23 mouse cellular contexts compared by ENCODE assay signal in genomic region chr12:110920254-110920653, GRCm38 (mm10). TPM values are rescaled to one million over a fixed set of nuclear protein-coding genes. Genes with fewer than 3 reads are reported as not detected.
DNase-seq lines count a peak whose midpoint lies in the region; ATAC-seq lines count a peak whose summit lies in the region.
"Had no signal": no experiment of that assay in that cellular context is flagged by ENCODE, and none has a peak within 500 bp of the region (broad histone marks: within the 10 kb centered on the region; RNA-seq: fewer than 3 reads in every experiment).

No protein-coding gene starts in this region.

- ATAC-seq in erythroid progenitor cell, adult 5-6 weeks (replicated peaks; ENCODE audit: low FRiP score, poor library complexity, severe bottlenecking): 0 out of 2 replicates have a peak, but pooled peaks have one; percentile 17
- ATAC-seq: activated CD4-positive, CD25-positive, alpha-beta regulatory T cell, adult 4 months; CD4-positive, CD25-positive, alpha-beta regulatory T cell, adult 4 months; forebrain, embryonic 13.5 days; forebrain, embryonic 15.5 days; Patski had no signal

- peak; percentile 25 for DNase-seq in layer of hippocampus, adult 11-12 months (ENCODE audit: low spot score)
- DNase-seq in layer of hippocampus, postnatal 10 days (ENCODE audit: low spot score in 2 of 2): no peak
- DNase-seq in layer of hippocampus, adult 9-11 months: peak; percentile 50
- DNase-seq in layer of hippocampus, postnatal 25 days (ENCODE audit: extremely low spot score in 1 of 2, low spot score in 1 of 2): no peak
- DNase-seq in brain, adult 2 months (ENCODE audit: low read depth, low spot score): peak; percentile 58
- no peak for DNase-seq in embryo, embryonic 10 days (ENCODE audit: low spot score)
- DNase-seq: adrenal gland, adult 8-10 months; adrenal gland, postnatal 14 days; adrenal gland, postnatal 36 days; B cell, adult 2 months; cerebellum, adult 11 months; cerebellum, adult 18-20 months; cerebellum, adult 8-10 months; cerebellum, adult 9-11 months; cerebellum, postnatal 14 days; cerebellum, postnatal 36 days; embryo, embryonic 11 days had no signal

RNA-seq across cellular contexts. Expression of gene Tecpr2, which starts 31.2 kb away (rescaled TPM):
- total RNA-seq in layer of hippocampus, postnatal 10 days (2021): 10 to 100 TPM; 33.9 to 36.4 TPM
- 10 to 100 TPM; 40.5 to 41.4 TPM for total RNA-seq in layer of hippocampus, postnatal 25 days (2021)
- total RNA-seq in erythroid progenitor cell, adult 5-6 weeks (2015; ENCODE audit: low replicate concordance): 1.3 and 1.8 TPM in 2 replicates
- 3.1 and 11.8 TPM in 2 replicates for total RNA-seq in erythroid progenitor cell, adult 5-6 weeks (2017; ENCODE audit: low replicate concordance)

RNA-seq across cellular contexts. Expression of gene Cinp, which starts 31.3 kb away (rescaled TPM):
- 10 to 100 TPM; 71.9 to 84.1 TPM for total RNA-seq in layer of hippocampus, postnatal 10 days (2021)
- 10 to 100 TPM; 70.4 to 76.3 TPM for total RNA-seq in layer of hippocampus, postnatal 25 days (2021)
- 15.9 and 29.8 TPM in 2 replicates for total RNA-seq in erythroid progenitor cell, adult 5-6 weeks (2015; ENCODE audit: low replicate concordance)
- 21.9 and 22.5 TPM in 2 replicates for total RNA-seq in erythroid progenitor cell, adult 5-6 weeks (2017; ENCODE audit: low replicate concordance)

RNA-seq across cellular contexts. Expression of gene Ankrd9, which starts 58.6 kb away (rescaled TPM):
- total RNA-seq in layer of hippocampus, postnatal 10 days (2021): 1 to 10 TPM; 8.2 to 9.6 TPM
- 10 to 100 TPM; 11.2 to 12.1 TPM for total RNA-seq in layer of hippocampus, postnatal 25 days (2021)
- total RNA-seq in erythroid progenitor cell, adult 5-6 weeks (2015; ENCODE audit: low replicate concordance): 8.4 and 13.3 TPM in 2 replicates
- 18.3 and 20.3 TPM in 2 replicates for total RNA-seq in erythroid progenitor cell, adult 5-6 weeks (2017; ENCODE audit: low replicate concordance)

Comparison
In these comparisons a context has a peak if more than half of its experiments do, and no peak if none do; other contexts are left out.
1. DNase-seq: peak in layer of hippocampus, adult 11-12 months (single experiment), layer of hippocampus, adult 9-11 months (single experiment) and brain, adult 2 months (single experiment); none in layer of hippocampus, postnatal 10 days (0 of 2), layer of hippocampus, postnatal 25 days (0 of 2) and embryo, embryonic 10 days (single experiment).